Mouse (Mus musculus): ENCODE results near the gene Usp15. TPM values are rescaled to one million over a fixed set of nuclear protein-coding genes. Genes with fewer than 3 reads are reported as not detected.

Gene Usp15
- total and polyA plus RNA-seq, 2 experiments, result 4.5 to 53.0 TPM

GRCm38 (mm10) chr10:123165542-123165941 lies 31.3 kb downstream of the Usp15 start:
- Histone ChIP-seq H3K4me1 (ENCODE audit: control insufficient read depth, insufficient read depth, low read length) (no peaks in the 10 kb centered on the region), H3K9ac (ENCODE audit: low read depth, low read length) (no peak overlapping the region), H3K36me3 (ENCODE audit: control insufficient read depth, insufficient read depth, low read length) (peaks cover 33% of the 10 kb centered on the region), H3K4me3 (ENCODE audit: insufficient read depth, low read depth, low read length) (no peak overlapping the region), H3K79me2 (ENCODE audit: control insufficient read depth, insufficient read depth, low read length) (no peaks in the 10 kb centered on the region; the same call in 1 of the 2 replicates), H3K27ac (replicated peaks; ENCODE audit: insufficient read depth, low read depth, low read length) (no peak overlapping the region), H3K27me3 (ENCODE audit: control insufficient read depth, insufficient read depth, low read length) (no peaks in the 10 kb centered on the region)
- TF ChIP-seq CTCF (IDR thresholded peaks at IDR 0.05; ENCODE audit: low read depth, low read length), result no peak
- TF ChIP-seq POLR2A (IDR thresholded peaks at IDR 0.05; ENCODE audit: extremely low read depth, insufficient read depth, low read length), result no peak
- DNase-seq (ENCODE audit: extremely low read depth, low read depth, low spot score), result no peak
- WGBS, result 97% methylated on average over 3 of the region's 3 CpGs

- TF ChIP-seq CTCF (IDR thresholded peaks at IDR 0.05; ENCODE audit: low read depth, low read length) (no peak), POLR2A (IDR thresholded peaks at IDR 0.05; ENCODE audit: extremely low read depth, insufficient read depth, low read length) (no peak)
- H3K4me1 ChIP-seq (ENCODE audit: control insufficient read depth, insufficient read depth, low read length), result no peaks in the 10 kb centered on the region
- H3K79me2 ChIP-seq (ENCODE audit: control insufficient read depth, insufficient read depth, low read length), result peaks cover 4% of the 10 kb centered on the region; the same call in 1 of the 2 replicates
- whole genome bisulfite sequencing, result 68% methylated on average over 6 of the region's 6 CpGs
- no peak for DNase-seq (ENCODE audit: extremely low read depth, low read depth, low spot score)
- no peaks in the 10 kb centered on the region for H3K27me3 ChIP-seq (ENCODE audit: control insufficient read depth, insufficient read depth, low read length)
- H3K4me3 ChIP-seq (ENCODE audit: insufficient read depth, low read depth, low read length), result no peak overlapping the region
- no peak overlapping the region for H3K9ac ChIP-seq (ENCODE audit: low read depth, low read length)
- no peak overlapping the region for H3K27ac ChIP-seq (replicated peaks; ENCODE audit: insufficient read depth, low read depth, low read length)
- H3K36me3 ChIP-seq (ENCODE audit: control insufficient read depth, insufficient read depth, low read length), result peaks cover 34% of the 10 kb centered on the region
Observed at GRCm38 (mm10) chr10:123160508-123160907, 36.3 kb downstream of the Usp15 start.

DNA sequence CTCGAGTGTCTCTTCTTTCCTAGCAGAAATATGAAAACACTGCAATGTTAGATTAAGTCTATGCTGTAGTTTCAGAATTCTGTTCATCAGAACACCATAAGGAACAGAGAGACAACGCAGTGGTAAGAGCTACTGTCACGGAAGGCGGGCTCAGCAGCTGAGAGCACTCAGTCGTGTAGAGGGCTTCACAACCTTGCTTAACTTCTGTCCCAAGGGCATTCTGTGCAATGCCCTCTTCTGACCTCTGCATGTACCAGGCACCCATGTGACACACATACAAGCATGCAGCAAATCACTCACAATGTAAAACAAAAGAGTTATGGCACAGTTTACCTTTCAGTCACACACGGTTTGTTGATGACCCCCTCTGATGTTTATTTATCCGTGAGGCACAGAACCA lies 37.5 kb downstream of the Usp15 start:
- no peak overlapping the region for H3K27ac ChIP-seq (replicated peaks; ENCODE audit: insufficient read depth, low read depth, low read length)
- H3K9ac ChIP-seq (ENCODE audit: low read depth, low read length), result no peak overlapping the region
- H3K27me3 ChIP-seq (ENCODE audit: control insufficient read depth, insufficient read depth, low read length), result no peaks in the 10 kb centered on the region
- peaks cover 4% of the 10 kb centered on the region; the same call in 1 of the 2 replicates for H3K79me2 ChIP-seq (ENCODE audit: control insufficient read depth, insufficient read depth, low read length)
- no peak for TF ChIP-seq POLR2A (IDR thresholded peaks at IDR 0.05; ENCODE audit: extremely low read depth, insufficient read depth, low read length)
- no peak for TF ChIP-seq CTCF (IDR thresholded peaks at IDR 0.05; ENCODE audit: low read depth, low read length)
- no peak for DNase-seq (ENCODE audit: extremely low read depth, low read depth, low spot score)
- 79% methylated on average over 7 of the region's 7 CpGs for WGBS
- H3K36me3 ChIP-seq (ENCODE audit: control insufficient read depth, insufficient read depth, low read length), result peaks cover 32% of the 10 kb centered on the region
- no peak overlapping the region for H3K4me3 ChIP-seq (ENCODE audit: insufficient read depth, low read depth, low read length)
- no peaks in the 10 kb centered on the region for H3K4me1 ChIP-seq (ENCODE audit: control insufficient read depth, insufficient read depth, low read length)

GRCm38 (mm10) chr10:123156392-123156791 lies 40.4 kb downstream of the Usp15 start:
- peaks cover 35% of the 10 kb centered on the region for H3K36me3 ChIP-seq (ENCODE audit: control insufficient read depth, insufficient read depth, low read length)
- TF ChIP-seq CTCF (IDR thresholded peaks at IDR 0.05; ENCODE audit: low read depth, low read length), result no peak
- TF ChIP-seq POLR2A (IDR thresholded peaks at IDR 0.05; ENCODE audit: extremely low read depth, insufficient read depth, low read length), result no peak
- no peak overlapping the region for H3K27ac ChIP-seq (replicated peaks; ENCODE audit: insufficient read depth, low read depth, low read length)
- peaks cover 4% of the 10 kb centered on the region; the same call in 1 of the 2 replicates for H3K79me2 ChIP-seq (ENCODE audit: control insufficient read depth, insufficient read depth, low read length)
- no peak for DNase-seq (ENCODE audit: extremely low read depth, low read depth, low spot score)
- no peak overlapping the region for H3K4me3 ChIP-seq (ENCODE audit: insufficient read depth, low read depth, low read length)
- H3K27me3 ChIP-seq (ENCODE audit: control insufficient read depth, insufficient read depth, low read length), result no peaks in the 10 kb centered on the region
- no peak overlapping the region for H3K9ac ChIP-seq (ENCODE audit: low read depth, low read length)
- H3K4me1 ChIP-seq (ENCODE audit: control insufficient read depth, insufficient read depth, low read length), result no peaks in the 10 kb centered on the region
- 92% methylated on average over 2 of the region's 2 CpGs for WGBS

- Histone ChIP-seq H3K36me3 (ENCODE audit: control insufficient read depth, insufficient read depth, low read length) (peaks cover 37% of the 10 kb centered on the region), H3K27ac (replicated peaks; ENCODE audit: insufficient read depth, low read depth, low read length) (no peak overlapping the region), H3K9ac (ENCODE audit: low read depth, low read length) (no peak overlapping the region), H3K79me2 (ENCODE audit: control insufficient read depth, insufficient read depth, low read length) (peaks cover 4% of the 10 kb centered on the region; the same call in 1 of the 2 replicates), H3K4me1 (ENCODE audit: control insufficient read depth, insufficient read depth, low read length) (no peaks in the 10 kb centered on the region), H3K4me3 (ENCODE audit: insufficient read depth, low read depth, low read length) (no peak overlapping the region), H3K27me3 (ENCODE audit: control insufficient read depth, insufficient read depth, low read length) (no peaks in the 10 kb centered on the region)
- WGBS, result 97% methylated on average over 6 of the region's 6 CpGs
- DNase-seq (ENCODE audit: extremely low read depth, low read depth, low spot score), result no peak
- no peak for TF ChIP-seq CTCF (IDR thresholded peaks at IDR 0.05; ENCODE audit: low read depth, low read length)
- TF ChIP-seq POLR2A (IDR thresholded peaks at IDR 0.05; ENCODE audit: extremely low read depth, insufficient read depth, low read length), result no peak
Observed at GRCm38 (mm10) chr10:123155764-123156163, 41.0 kb downstream of the Usp15 start.

- Histone ChIP-seq H3K4me3 (ENCODE audit: insufficient read depth, low read depth, low read length) (no peak overlapping the region), H3K9ac (ENCODE audit: low read depth, low read length) (no peak overlapping the region), H3K27ac (replicated peaks; ENCODE audit: insufficient read depth, low read depth, low read length) (no peak overlapping the region), H3K79me2 (ENCODE audit: control insufficient read depth, insufficient read depth, low read length) (peaks cover 4% of the 10 kb centered on the region; the same call in 1 of the 2 replicates), H3K27me3 (ENCODE audit: control insufficient read depth, insufficient read depth, low read length) (no peaks in the 10 kb centered on the region), H3K4me1 (ENCODE audit: control insufficient read depth, insufficient read depth, low read length) (no peaks in the 10 kb centered on the region), H3K36me3 (ENCODE audit: control insufficient read depth, insufficient read depth, low read length) (peaks cover 27% of the 10 kb centered on the region)
- TF ChIP-seq CTCF (IDR thresholded peaks at IDR 0.05; ENCODE audit: low read depth, low read length), result no peak
- TF ChIP-seq POLR2A (IDR thresholded peaks at IDR 0.05; ENCODE audit: extremely low read depth, insufficient read depth, low read length), result no peak
- 58% methylated on average over 2 of the region's 2 CpGs for WGBS
- DNase-seq (ENCODE audit: extremely low read depth, low read depth, low spot score), result no peak
Observed at GRCm38 (mm10) chr10:123153321-123153720, 43.5 kb downstream of the Usp15 start.

Data from liver, adult 2 months (tissue).